Mouse (Mus musculus) urinary bladder, postnatal 14 days (tissue): ENCODE measurements at regions not wholly inside any gene's neighbourhood (a gene's known extent, or its start where the extent isn't known, plus 50 kb on each side); places are given as distances from the start of the nearest gene placed in this dataset.
A peak's percentile ranks its signal among the peaks of the same experiment; 100 is the strongest.
"Not testable (repeated sequence)": the region's sequence is repeated elsewhere in the genome, so short reads cannot be mapped to it uniquely, and the experiment has no call there.

Experiments used
- DNase-seq: peaks from one replicate; pipeline ENCODE4 v3.0.0; 2021; ENCODE audit warnings: low spot score

GRCm38 (mm10) chr7:70300516-70300915 lies 66.0 kb downstream of the Nr2f2 start:
- peak; percentile 89 for DNase-seq

- no peak for DNase-seq
Measured at GRCm38 (mm10) chr7:70291431-70291830, 75.1 kb downstream of the Nr2f2 start.

GRCm38 (mm10) chr7:70290733-70291320 lies 75.7 kb downstream of the Nr2f2 start:
- DNase-seq = no peak

- DNase-seq = no peak
Measured at GRCm38 (mm10) chr7:70290277-70290676, 76.3 kb downstream of the Nr2f2 start.

- no peak for DNase-seq
Measured at GRCm38 (mm10) chr7:70288621-70289020, 77.9 kb downstream of the Nr2f2 start.

GRCm38 (mm10) chr7:70287891-70288421 lies 78.6 kb downstream of the Nr2f2 start:
- no peak for DNase-seq

- DNase-seq = no peak
Measured at GRCm38 (mm10) chr7:70286836-70287355, 79.6 kb downstream of the Nr2f2 start.

- DNase-seq = no peak
Measured at GRCm38 (mm10) chr7:70285344-70285743, 81.2 kb downstream of the Nr2f2 start.

GRCm38 (mm10) chr7:70283836-70284235 lies 82.7 kb downstream of the Nr2f2 start:
- no peak for DNase-seq

- no peak for DNase-seq
Measured at GRCm38 (mm10) chr7:70283166-70283565, 83.4 kb downstream of the Nr2f2 start.

- no peak for DNase-seq
Measured at GRCm38 (mm10) chr7:70281891-70282515, 84.5 kb downstream of the Nr2f2 start.

- DNase-seq = no peak
Measured at GRCm38 (mm10) chr7:70281381-70281750, 85.2 kb downstream of the Nr2f2 start.

GRCm38 (mm10) chr7:70280643-70281380 lies 85.7 kb downstream of the Nr2f2 start:
- DNase-seq = no peak

- no peak for DNase-seq
Measured at GRCm38 (mm10) chr7:70279927-70280642, 86.5 kb downstream of the Nr2f2 start.

GRCm38 (mm10) chr7:70279101-70279500 lies 87.4 kb downstream of the Nr2f2 start:
- DNase-seq = no peak

- DNase-seq = no peak
Measured at GRCm38 (mm10) chr7:70276078-70276477, 90.5 kb downstream of the Nr2f2 start.

GRCm38 (mm10) chr7:70274312-70274711 lies 92.2 kb downstream of the Nr2f2 start:
- no peak for DNase-seq

- DNase-seq = peak; percentile 76
Measured at GRCm38 (mm10) chr7:70267075-70267474, 99.5 kb downstream of the Nr2f2 start.

- DNase-seq = no peak
Measured at GRCm38 (mm10) chr7:70256806-70257205, 109.7 kb downstream of the Nr2f2 start.

- DNase-seq = no peak
Measured at GRCm38 (mm10) chr7:70255072-70255471, 111.5 kb downstream of the Nr2f2 start.

- no peak for DNase-seq
Measured at GRCm38 (mm10) chr7:70253275-70253674, 113.3 kb downstream of the Nr2f2 start.

GRCm38 (mm10) chr7:70239059-70239458 lies 127.5 kb downstream of the Nr2f2 start:
- not testable (repeated sequence) for DNase-seq
